Comparison of ENCODE assay signal across 13 mouse cellular contexts in genomic region chr7:45741308-45741707, GRCm38 (mm10). TPM values are rescaled to one million over a fixed set of nuclear protein-coding genes. Genes with fewer than 3 reads are reported as not detected.
DNase-seq lines count a peak whose midpoint lies in the region; ATAC-seq and TF ChIP-seq lines count a peak whose summit lies in the region.
"Had no signal": no experiment of that assay in that cellular context is flagged by ENCODE, and none has a peak within 500 bp of the region (broad histone marks: within the 10 kb centered on the region; RNA-seq: fewer than 3 reads in every experiment).

No protein-coding gene starts in this region.

- no peaks in the 10 kb centered on the region for H3K36me3 ChIP-seq in heart, embryonic 12.5 days
- no peaks in the 10 kb centered on the region for H3K36me3 ChIP-seq in lung, embryonic 16.5 days (ENCODE audit: control insufficient read depth, insufficient read depth, low read length)

- H3K4me2 ChIP-seq in heart, embryonic 12.5 days, result no peak overlapping the region
- H3K4me2 ChIP-seq in lung, embryonic 16.5 days (ENCODE audit: low read depth, low read length), result peak overlapping the region; percentile 50; the same call in 1 of the 2 replicates

- no peak overlapping the region for H3K4me3 ChIP-seq in heart, embryonic 12.5 days
- H3K4me3 ChIP-seq in lung, embryonic 16.5 days (ENCODE audit: low read length), result no peak overlapping the region
- H3K4me3 ChIP-seq in olfactory bulb, adult 2 months (ENCODE audit: insufficient read depth, low read depth, low read length), result peak overlapping the region; percentile 41

- H3K9ac ChIP-seq in heart, embryonic 12.5 days, result peak overlapping the region; percentile 42; the same call in 1 of the 2 replicates
- H3K9ac ChIP-seq in lung, embryonic 16.5 days (ENCODE audit: low read length), result no peak overlapping the region; the same call in 1 of the 2 replicates
- H3K9ac ChIP-seq: hindbrain, embryonic 14.5 days had no signal

- no peak for ATAC-seq in heart, embryonic 12.5 days (ENCODE audit: insufficient number of reproducible peaks, low FRiP score)
- ATAC-seq in lung, embryonic 16.5 days (ENCODE audit: low read depth), result no peak
- peak; percentile 39 for ATAC-seq in granulocyte monocyte progenitor cell, adult 5-6 weeks (replicated peaks; ENCODE audit: poor library complexity, severe bottlenecking)

- TF ChIP-seq POLR2A in olfactory bulb, adult 2 months (IDR thresholded peaks at IDR 0.05; ENCODE audit: insufficient read depth, low read depth, low read length), result no peak

- no peak overlapping the region for H3K27ac ChIP-seq in heart, embryonic 12.5 days (ENCODE audit: poor library complexity, severe bottlenecking)
- H3K27ac ChIP-seq in lung, embryonic 16.5 days (ENCODE audit: low read length), result no peak overlapping the region
- peak overlapping the region; percentile 14; the same call in 1 of the 2 replicates for H3K27ac ChIP-seq in olfactory bulb, adult 2 months (ENCODE audit: insufficient read depth, low read depth, low read length)
- H3K27ac ChIP-seq: hindbrain, embryonic 14.5 days had no signal

- WGBS in heart, embryonic 12.5 days, result 68% methylated on average over 12 of the region's 12 CpGs
- WGBS in lung, embryonic 16.5 days, result 73% methylated on average over 12 of the region's 12 CpGs
- WGBS in olfactory bulb, adult 2 months, result 70% methylated on average over 12 of the region's 12 CpGs

- 0 out of 2 replicates have a peak, but pooled peaks cover 5% of the 10 kb centered on the region for H3K4me1 ChIP-seq in heart, embryonic 12.5 days (replicated peaks)
- H3K4me1 ChIP-seq in lung, embryonic 16.5 days (replicated peaks; ENCODE audit: control insufficient read depth, insufficient read depth, low read length), result 0 out of 2 replicates have a peak, but pooled peaks cover 3% of the 10 kb centered on the region
- H3K4me1 ChIP-seq in olfactory bulb, adult 2 months (ENCODE audit: control insufficient read depth, insufficient read depth, low read length), result peaks cover 15% of the 10 kb centered on the region

- peaks cover 7% of the 10 kb centered on the region for H3K27me3 ChIP-seq in heart, embryonic 12.5 days (replicated peaks)
- no peaks in the 10 kb centered on the region for H3K27me3 ChIP-seq in lung, embryonic 16.5 days (ENCODE audit: control insufficient read depth, insufficient read depth, low read depth, low read length)

- DNase-seq in heart, postnatal 4 days, result no peak
- DNase-seq in lung, postnatal 36 days, result no peak
- no peak for DNase-seq in cerebellum, postnatal 14 days
- no peak for DNase-seq in Muller cell, postnatal 12 days (ENCODE audit: inconsistent ontology term)
- DNase-seq: lung, postnatal 4 days had no signal

- TF ChIP-seq CTCF in olfactory bulb, adult 2 months (IDR thresholded peaks at IDR 0.05; ENCODE audit: insufficient read depth, low read depth, low read length), result no peak

- H3K9me3 ChIP-seq in heart, embryonic 12.5 days (replicated peaks), result no peaks in the 10 kb centered on the region
- no peaks in the 10 kb centered on the region for H3K9me3 ChIP-seq in lung, embryonic 16.5 days (ENCODE audit: control insufficient read depth, low read length)

RNA-seq across cellular contexts. Expression of gene Spaca4, which starts 15.7 kb away (rescaled TPM):
- not detected in 2 replicates for polyA plus RNA-seq in heart, embryonic 12.5 days (2016; fragmentation: Nextera tagmentation; extraction: Ambion mirVana)
- total RNA-seq in heart, postnatal 4 days (2021), result not detected
- not detected in 2 replicates for polyA plus RNA-seq in lung, embryonic 16.5 days (2015; fragmentation: Nextera tagmentation; extraction: Ambion mirVana)
- not detected in 2 replicates for total RNA-seq in granulocyte monocyte progenitor cell, adult 5-6 weeks (2014; fragmentation: Nextera tagmentation)
- total RNA-seq in granulocyte monocyte progenitor cell, adult 5-6 weeks (2017), result not detected in 2 replicates
- not detected in 2 replicates for polyA plus RNA-seq in olfactory bulb, adult 2 months (2012; ENCODE audit: insufficient read depth, insufficient read length, low replicate concordance, missing spikeins)
- total RNA-seq: layer of hippocampus, adult 18-20 months had no signal
- polyA plus RNA-seq: embryonic facial prominence, embryonic 11.5 days; hindbrain, embryonic 14.5 days; neural tube, embryonic 14.5 days had no signal

RNA-seq across cellular contexts. Expression of gene Fam83e, which starts 20.3 kb away (rescaled TPM):
- 0.29 and 0.33 TPM in 2 replicates for polyA plus RNA-seq in heart, embryonic 12.5 days (2016; fragmentation: Nextera tagmentation; extraction: Ambion mirVana)
- total RNA-seq in heart, postnatal 4 days (2021), result under 1 TPM; 0.38 to 0.43 TPM
- polyA plus RNA-seq in lung, embryonic 16.5 days (2015; fragmentation: Nextera tagmentation; extraction: Ambion mirVana), result 2.0 and 2.1 TPM in 2 replicates
- 0.34 and 0.90 TPM in 2 replicates for total RNA-seq in granulocyte monocyte progenitor cell, adult 5-6 weeks (2014; fragmentation: Nextera tagmentation)
- 0.39 and 0.77 TPM in 2 replicates for total RNA-seq in granulocyte monocyte progenitor cell, adult 5-6 weeks (2017)
- not detected in 2 replicates for polyA plus RNA-seq in olfactory bulb, adult 2 months (2012; ENCODE audit: insufficient read depth, insufficient read length, low replicate concordance, missing spikeins)

RNA-seq across cellular contexts. Expression of gene Sphk2, which starts 23.5 kb away (rescaled TPM):
- polyA plus RNA-seq in heart, embryonic 12.5 days (2016; fragmentation: Nextera tagmentation; extraction: Ambion mirVana), result 18.5 and 20.0 TPM in 2 replicates
- total RNA-seq in heart, postnatal 4 days (2021), result 10 to 100 TPM; 14.2 to 16.7 TPM
- polyA plus RNA-seq in lung, embryonic 16.5 days (2015; fragmentation: Nextera tagmentation; extraction: Ambion mirVana), result 28.9 TPM in 2 replicates
- 14.9 and 26.4 TPM in 2 replicates for total RNA-seq in granulocyte monocyte progenitor cell, adult 5-6 weeks (2014; fragmentation: Nextera tagmentation)
- 10.0 and 10.6 TPM in 2 replicates for total RNA-seq in granulocyte monocyte progenitor cell, adult 5-6 weeks (2017)
- not detected in 2 replicates for polyA plus RNA-seq in olfactory bulb, adult 2 months (2012; ENCODE audit: insufficient read depth, insufficient read length, low replicate concordance, missing spikeins)

RNA-seq across cellular contexts. Expression of gene Rpl18, which starts 26.1 kb away (rescaled TPM):
- polyA plus RNA-seq in heart, embryonic 12.5 days (2016; fragmentation: Nextera tagmentation; extraction: Ambion mirVana), result 603 and 625 TPM in 2 replicates
- 100 to 1,000 TPM; 787 to 798 TPM for total RNA-seq in heart, postnatal 4 days (2021)
- polyA plus RNA-seq in lung, embryonic 16.5 days (2015; fragmentation: Nextera tagmentation; extraction: Ambion mirVana), result 984 and 1,005 TPM in 2 replicates
- total RNA-seq in granulocyte monocyte progenitor cell, adult 5-6 weeks (2014; fragmentation: Nextera tagmentation), result 2,165 and 2,847 TPM in 2 replicates
- 1,831 and 2,021 TPM in 2 replicates for total RNA-seq in granulocyte monocyte progenitor cell, adult 5-6 weeks (2017)
- polyA plus RNA-seq in olfactory bulb, adult 2 months (2012; ENCODE audit: insufficient read depth, insufficient read length, low replicate concordance, missing spikeins), result not detected in 2 replicates

RNA-seq across cellular contexts. Expression of gene Dbp, which starts 36.4 kb away (rescaled TPM):
- polyA plus RNA-seq in heart, embryonic 12.5 days (2016; fragmentation: Nextera tagmentation; extraction: Ambion mirVana), result 4.1 and 5.3 TPM in 2 replicates
- total RNA-seq in heart, postnatal 4 days (2021), result 10 to 100 TPM; 22.6 to 25.1 TPM
- 1.5 and 1.7 TPM in 2 replicates for polyA plus RNA-seq in lung, embryonic 16.5 days (2015; fragmentation: Nextera tagmentation; extraction: Ambion mirVana)
- 1.7 and 3.1 TPM in 2 replicates for total RNA-seq in granulocyte monocyte progenitor cell, adult 5-6 weeks (2014; fragmentation: Nextera tagmentation)
- 4.0 and 6.3 TPM in 2 replicates for total RNA-seq in granulocyte monocyte progenitor cell, adult 5-6 weeks (2017)
- polyA plus RNA-seq in olfactory bulb, adult 2 months (2012; ENCODE audit: insufficient read depth, insufficient read length, low replicate concordance, missing spikeins), result 386 TPM in 1 of 2 replicates, not detected in the other
